Mouse (Mus musculus) c-Kit-positive CD71-positive TER-119-negative erythroid progenitor cells, embryonic 14.5 days (primary cell): ENCODE measurements around the gene Rhoc.

ENCODE experiments used
- DNase-seq: peaks from one replicate; pipeline ENCODE4 v3.0.0-alpha.2; 2013; ENCODE audit warnings: low read depth

Gene Rhoc

DNA sequence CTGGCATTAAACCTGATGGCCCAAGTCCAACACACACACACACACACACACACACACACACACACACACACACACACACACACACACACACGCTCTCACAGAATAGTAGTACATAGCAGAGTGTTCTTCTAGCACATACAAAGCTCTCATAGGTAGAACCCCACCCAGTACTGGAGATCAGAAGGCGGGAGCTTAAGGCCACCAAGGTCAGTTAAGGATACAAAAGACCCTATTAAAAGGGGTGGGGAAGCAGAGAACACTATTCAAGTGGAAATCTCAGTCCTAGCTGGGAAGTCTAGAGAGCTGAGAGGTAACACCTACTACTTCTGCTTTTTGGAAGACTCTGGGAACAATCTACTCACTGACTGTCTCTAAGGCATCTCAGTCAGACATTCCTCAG, 27.2 kb downstream of the Rhoc start:
- DNase-seq = no peak

GRCm38 (mm10) chr3:104816130-104816529, 28.0 kb downstream of the Rhoc start:
- DNase-seq = no peak

GRCm38 (mm10) chr3:104817481-104817990, 29.4 kb downstream of the Rhoc start:
- no peak for DNase-seq

GRCm38 (mm10) chr3:104817991-104818748, 30.0 kb downstream of the Rhoc start, which contains the start of gene Mov10:
Gene Mov10 (minus strand): TSS chr3:104818563.
- DNase-seq = peak; percentile 46

GRCm38 (mm10) chr3:104818749-104819134, 30.6 kb downstream of the Rhoc start:
- no peak for DNase-seq

GRCm38 (mm10) chr3:104820426-104820825, 32.3 kb downstream of the Rhoc start:
- DNase-seq = no peak

- no peak for DNase-seq
Observed at GRCm38 (mm10) chr3:104822413-104822812, 34.2 kb downstream of the Rhoc start.

GRCm38 (mm10) chr3:104835797-104836196, 47.6 kb downstream of the Rhoc start:
- no peak for DNase-seq

- no peak for DNase-seq
Observed at GRCm38 (mm10) chr3:104841049-104841448, 52.9 kb downstream of the Rhoc start.
